Mouse (Mus musculus): Measurements from ENCODE around the gene Lsm11. TPM values are rescaled to one million over a fixed set of nuclear protein-coding genes. Genes with fewer than 3 reads are reported as not detected.

Gene Lsm11
- polyA plus RNA-seq, 1 experiment from 2014 or later, result 6.1 TPM

DNA sequence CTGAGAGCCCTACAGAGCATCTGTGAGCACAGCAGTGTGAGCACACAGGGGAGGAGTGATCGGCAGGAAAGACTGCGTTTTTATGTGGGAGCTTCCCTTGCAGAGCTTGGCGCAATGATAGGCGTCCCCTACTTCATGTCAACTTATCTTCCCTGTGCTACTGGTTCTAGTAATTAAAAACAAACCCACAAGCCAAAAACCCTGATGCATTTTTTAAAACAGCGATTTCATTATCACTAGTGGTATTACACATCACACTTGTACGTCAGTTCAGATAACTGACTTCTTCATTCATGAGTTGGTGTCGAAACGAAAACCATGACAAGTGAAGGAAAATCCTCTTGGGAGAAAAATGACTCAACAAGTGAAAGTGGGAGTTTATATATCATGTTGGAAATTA is 5.8 kb downstream of the Lsm11 start:
- Histone ChIP-seq H3K27me3 (ENCODE audit: control insufficient read depth, insufficient read depth, low read length) (no peaks in the 10 kb centered on the region), H3K9ac (ENCODE audit: low read length) (no peak overlapping the region), H3K9me3 (replicated peaks; ENCODE audit: control insufficient read depth, low read length) (no peaks in the 10 kb centered on the region), H3K27ac (ENCODE audit: low read length) (no peak overlapping the region), H3K4me1 (ENCODE audit: control insufficient read depth, insufficient read depth, low read length) (peaks cover 12% of the 10 kb centered on the region), H3K4me3 (ENCODE audit: low read length) (no peak overlapping the region), H3K36me3 (ENCODE audit: control insufficient read depth, insufficient read depth) (peaks cover 30% of the 10 kb centered on the region), H3K4me2 (ENCODE audit: low read depth, low read length) (no peak overlapping the region)
- 63% methylated on average over 8 of the region's 8 CpGs for WGBS
- no peak for ATAC-seq (replicated peaks; ENCODE audit: extremely low read depth, insufficient read depth, low FRiP score)

DNA sequence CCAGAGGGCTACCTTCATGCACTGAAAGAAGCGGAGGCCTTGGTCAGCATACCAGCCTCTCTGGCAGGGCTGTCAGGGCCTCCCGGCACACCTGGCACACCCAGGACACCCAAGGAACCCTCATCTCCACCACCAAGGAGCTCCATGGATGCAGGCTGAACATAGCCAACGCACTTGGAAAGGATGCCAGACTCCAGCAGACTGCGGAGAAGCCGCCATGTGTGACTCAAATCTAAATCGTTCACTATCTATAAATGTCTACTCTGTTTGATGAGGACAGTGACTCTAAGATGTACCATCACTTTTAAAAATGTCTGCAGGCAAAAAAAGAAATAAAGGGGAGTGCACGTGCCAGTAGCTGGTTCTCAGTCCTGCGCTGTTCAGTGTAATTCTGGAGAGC is 7.3 kb downstream of the Lsm11 start:
- H3K9ac ChIP-seq (ENCODE audit: low read length), result no peak overlapping the region
- H3K4me2 ChIP-seq (ENCODE audit: low read depth, low read length), result no peak overlapping the region
- 90% methylated on average over 8 of the region's 8 CpGs for WGBS
- ATAC-seq (replicated peaks; ENCODE audit: extremely low read depth, insufficient read depth, low FRiP score), result no peak
- peaks cover 41% of the 10 kb centered on the region for H3K36me3 ChIP-seq (ENCODE audit: control insufficient read depth, insufficient read depth)
- H3K4me1 ChIP-seq (ENCODE audit: control insufficient read depth, insufficient read depth, low read length), result no peaks in the 10 kb centered on the region
- H3K27ac ChIP-seq (ENCODE audit: low read length), result no peak overlapping the region
- H3K27me3 ChIP-seq (ENCODE audit: control insufficient read depth, insufficient read depth, low read length), result no peaks in the 10 kb centered on the region
- no peaks in the 10 kb centered on the region for H3K9me3 ChIP-seq (replicated peaks; ENCODE audit: control insufficient read depth, low read length)
- no peak overlapping the region for H3K4me3 ChIP-seq (ENCODE audit: low read length)

DNA sequence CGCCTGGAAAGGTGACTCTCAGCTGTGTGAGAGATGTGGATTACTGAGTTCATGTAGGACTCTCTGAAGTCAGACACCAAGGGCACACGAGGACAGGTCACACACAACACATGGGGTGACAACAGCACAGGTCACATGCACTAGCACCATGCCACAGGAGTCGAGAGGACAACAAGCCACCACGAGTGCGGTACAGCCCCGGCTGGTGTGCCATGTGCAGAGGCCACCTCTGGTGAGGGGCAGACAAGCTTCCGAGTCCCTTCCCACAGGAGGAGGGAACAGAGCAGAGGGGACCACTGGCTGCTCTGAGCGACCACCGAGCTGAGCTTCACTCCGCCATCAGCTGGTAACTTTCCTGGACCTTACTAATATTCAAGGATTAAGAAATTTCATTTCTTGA is 12.0 kb downstream of the Lsm11 start:
- ATAC-seq (replicated peaks; ENCODE audit: extremely low read depth, insufficient read depth, low FRiP score), result no peak
- Histone ChIP-seq H3K27me3 (ENCODE audit: control insufficient read depth, insufficient read depth, low read length) (no peaks in the 10 kb centered on the region), H3K9ac (ENCODE audit: low read length) (no peak overlapping the region), H3K9me3 (replicated peaks; ENCODE audit: control insufficient read depth, low read length) (no peaks in the 10 kb centered on the region), H3K27ac (ENCODE audit: low read length) (no peak overlapping the region), H3K4me2 (ENCODE audit: low read depth, low read length) (no peak overlapping the region), H3K36me3 (ENCODE audit: control insufficient read depth, insufficient read depth) (peaks cover 60% of the 10 kb centered on the region), H3K4me1 (ENCODE audit: control insufficient read depth, insufficient read depth, low read length) (no peaks in the 10 kb centered on the region), H3K4me3 (ENCODE audit: low read length) (no peak overlapping the region)
- 82% methylated on average over 10 of the region's 10 CpGs for WGBS

DNA sequence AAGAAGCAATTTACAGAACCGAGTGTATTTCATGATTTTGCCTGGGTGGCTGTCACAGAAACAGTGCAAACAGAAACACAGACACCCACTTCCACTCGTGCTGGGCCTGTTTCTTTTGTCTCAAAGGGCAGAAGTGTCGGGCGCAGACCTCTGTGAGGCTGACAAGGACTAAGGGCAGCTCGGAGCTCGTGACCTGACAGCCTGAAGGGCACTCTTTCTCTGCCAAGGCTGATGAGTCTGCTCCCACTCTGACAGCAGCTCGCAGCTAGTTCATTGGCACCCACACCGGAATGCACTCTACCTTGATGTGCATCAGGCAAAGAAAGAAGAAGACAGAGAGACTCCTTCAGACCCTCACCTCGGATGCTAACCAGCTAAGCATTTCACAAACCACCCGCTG is 15.2 kb downstream of the Lsm11 start:
- Histone ChIP-seq H3K27ac (ENCODE audit: low read length) (no peak overlapping the region), H3K27me3 (ENCODE audit: control insufficient read depth, insufficient read depth, low read length) (no peaks in the 10 kb centered on the region), H3K36me3 (ENCODE audit: control insufficient read depth, insufficient read depth) (peaks cover 35% of the 10 kb centered on the region), H3K4me3 (ENCODE audit: low read length) (no peak overlapping the region), H3K4me2 (ENCODE audit: low read depth, low read length) (no peak overlapping the region), H3K9ac (ENCODE audit: low read length) (no peak overlapping the region), H3K9me3 (replicated peaks; ENCODE audit: control insufficient read depth, low read length) (no peaks in the 10 kb centered on the region), H3K4me1 (ENCODE audit: control insufficient read depth, insufficient read depth, low read length) (no peaks in the 10 kb centered on the region)
- 76% methylated on average over 10 of the region's 10 CpGs for WGBS
- no peak for ATAC-seq (replicated peaks; ENCODE audit: extremely low read depth, insufficient read depth, low FRiP score)

DNA sequence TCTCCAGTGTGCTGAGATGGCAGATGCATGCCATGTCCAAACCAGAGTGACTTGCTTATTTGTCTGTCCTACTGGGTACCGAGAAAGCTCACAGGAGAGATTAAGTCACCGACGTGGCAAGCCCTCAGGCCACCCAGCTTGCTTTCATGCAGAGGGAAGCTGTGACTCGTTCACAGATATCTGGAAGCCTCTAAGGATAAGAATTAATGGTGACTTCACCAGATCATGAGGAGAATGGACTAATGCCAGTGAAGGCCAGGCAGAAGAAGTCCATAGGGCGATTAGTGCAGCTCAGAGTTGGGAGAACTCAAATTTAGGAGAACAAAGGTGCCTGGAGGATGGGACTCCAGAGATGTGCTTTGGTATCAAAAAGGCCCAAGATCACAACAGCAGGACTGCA is 17.3 kb downstream of the Lsm11 start:
- 52% methylated on average over 5 of the region's 5 CpGs for WGBS

DNA sequence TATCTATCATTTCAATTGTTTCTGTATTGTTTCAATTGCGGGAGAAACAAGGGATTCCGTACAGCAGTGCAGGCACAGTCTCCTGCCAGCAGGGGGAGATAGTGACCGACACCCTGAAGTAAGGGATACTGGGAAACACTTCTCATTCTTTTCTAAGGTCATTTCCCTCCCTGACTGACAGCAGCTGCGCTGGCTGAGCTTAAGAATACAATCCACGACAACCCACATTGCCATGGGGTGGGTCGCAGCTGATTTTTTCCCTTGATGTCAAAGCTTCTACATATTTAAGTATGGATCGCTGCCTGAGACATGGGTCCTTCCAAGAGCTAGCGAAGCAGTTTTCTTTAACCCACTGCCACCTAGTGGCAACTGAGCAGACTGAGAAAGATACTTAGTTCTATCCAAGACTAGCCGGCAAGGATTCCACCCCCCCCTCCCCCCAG is 18.1 kb downstream of the Lsm11 start:
- Histone ChIP-seq H3K27me3 (ENCODE audit: control insufficient read depth, insufficient read depth, low read length) (no peaks in the 10 kb centered on the region), H3K4me3 (ENCODE audit: low read length) (peak overlapping the region; percentile 59), H3K9me3 (replicated peaks; ENCODE audit: control insufficient read depth, low read length) (no peaks in the 10 kb centered on the region), H3K4me2 (ENCODE audit: low read depth, low read length) (peak overlapping the region; percentile 75), H3K9ac (ENCODE audit: low read length) (peak overlapping the region; percentile 72), H3K4me1 (ENCODE audit: control insufficient read depth, insufficient read depth, low read length) (no peaks in the 10 kb centered on the region), H3K36me3 (ENCODE audit: control insufficient read depth, insufficient read depth) (peaks cover 15% of the 10 kb centered on the region), H3K27ac (ENCODE audit: low read length) (0 out of 2 replicates have a peak overlapping the region, but pooled peaks have one; percentile 48)
- under 1% methylated on average over 9 of the region's 9 CpGs for WGBS
- ATAC-seq (replicated peaks; ENCODE audit: extremely low read depth, insufficient read depth, low FRiP score), result peak; percentile 83

More for the DNA sequence above, 17.3 kb downstream of the Lsm11 start:
- Histone ChIP-seq H3K27me3 (ENCODE audit: control insufficient read depth, insufficient read depth, low read length) (no peaks in the 10 kb centered on the region), H3K4me3 (ENCODE audit: low read length) (no peak overlapping the region), H3K9me3 (replicated peaks; ENCODE audit: control insufficient read depth, low read length) (no peaks in the 10 kb centered on the region), H3K27ac (ENCODE audit: low read length) (no peak overlapping the region), H3K36me3 (ENCODE audit: control insufficient read depth, insufficient read depth) (peaks cover 18% of the 10 kb centered on the region), H3K4me2 (ENCODE audit: low read depth, low read length) (no peak overlapping the region), H3K9ac (ENCODE audit: low read length) (no peak overlapping the region), H3K4me1 (ENCODE audit: control insufficient read depth, insufficient read depth, low read length) (no peaks in the 10 kb centered on the region)
- ATAC-seq (replicated peaks; ENCODE audit: extremely low read depth, insufficient read depth, low FRiP score), result no peak

DNA sequence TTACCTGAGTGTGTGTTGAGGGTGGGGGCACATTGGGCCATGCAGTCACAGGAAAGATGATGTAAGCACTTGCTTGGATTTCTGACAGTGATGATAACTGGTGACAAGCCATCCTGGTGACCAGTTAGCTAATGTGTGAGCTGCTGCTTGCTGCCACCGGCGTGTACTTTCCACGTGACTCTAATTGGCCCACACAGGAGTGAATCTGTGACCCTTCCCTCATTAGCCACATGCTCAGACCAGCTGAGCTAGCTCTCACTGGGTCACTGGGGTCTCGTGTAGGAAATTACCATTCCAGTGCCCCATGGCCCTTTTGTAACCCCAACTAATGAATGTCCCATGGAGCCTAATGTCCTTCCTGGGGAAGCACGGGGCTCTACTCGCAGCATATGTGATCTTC is 19.3 kb downstream of the Lsm11 start:
- Histone ChIP-seq H3K4me3 (ENCODE audit: low read length) (no peak overlapping the region), H3K9ac (ENCODE audit: low read length) (no peak overlapping the region), H3K27ac (ENCODE audit: low read length) (no peak overlapping the region), H3K36me3 (ENCODE audit: control insufficient read depth, insufficient read depth) (peaks cover 6% of the 10 kb centered on the region; the same call in 1 of the 2 replicates), H3K9me3 (replicated peaks; ENCODE audit: control insufficient read depth, low read length) (no peaks in the 10 kb centered on the region), H3K27me3 (ENCODE audit: control insufficient read depth, insufficient read depth, low read length) (no peaks in the 10 kb centered on the region), H3K4me2 (ENCODE audit: low read depth, low read length) (no peak overlapping the region), H3K4me1 (ENCODE audit: control insufficient read depth, insufficient read depth, low read length) (no peaks in the 10 kb centered on the region)
- 75% methylated on average over 6 of the region's 6 CpGs for WGBS
- no peak for ATAC-seq (replicated peaks; ENCODE audit: extremely low read depth, insufficient read depth, low FRiP score)

DNA sequence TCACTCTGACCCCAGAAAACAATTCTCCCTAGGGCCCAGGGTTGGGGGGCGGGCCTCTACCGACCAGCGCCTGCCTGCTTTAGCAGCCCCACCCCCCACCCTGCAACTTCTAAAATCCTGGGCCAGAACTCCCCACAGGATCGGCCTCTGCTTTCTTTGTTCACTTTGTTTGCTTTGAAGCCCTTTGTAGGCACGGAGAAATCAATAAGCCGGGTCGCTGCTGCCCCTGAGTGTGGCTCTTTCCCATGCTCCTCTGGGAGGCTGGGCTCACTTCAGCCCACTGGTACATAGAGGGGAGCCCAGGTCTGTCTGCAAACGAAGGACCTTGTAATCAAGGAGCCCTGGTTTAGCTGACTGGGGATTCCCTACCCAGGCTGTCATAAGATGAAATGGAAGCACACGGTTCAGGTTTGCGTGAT is 23.2 kb downstream of the Lsm11 start:
- no peaks in the 10 kb centered on the region; the same call in 1 of the 2 replicates for H3K4me1 ChIP-seq (ENCODE audit: control insufficient read depth, insufficient read depth, low read length)
- H3K9ac ChIP-seq (ENCODE audit: low read length), result 0 out of 2 replicates have a peak overlapping the region, but pooled peaks have one; percentile 31
- H3K4me3 ChIP-seq (ENCODE audit: low read length), result no peak overlapping the region
- 0 out of 2 replicates have a peak overlapping the region, but pooled peaks have one; percentile 31 for H3K4me2 ChIP-seq (ENCODE audit: low read depth, low read length)
- H3K36me3 ChIP-seq (ENCODE audit: control insufficient read depth, insufficient read depth), result no peaks in the 10 kb centered on the region
- no peak overlapping the region for H3K27ac ChIP-seq (ENCODE audit: low read length)
- H3K9me3 ChIP-seq (replicated peaks; ENCODE audit: control insufficient read depth, low read length), result no peaks in the 10 kb centered on the region
- 21% methylated on average over 10 of the region's 10 CpGs for WGBS
- no peaks in the 10 kb centered on the region for H3K27me3 ChIP-seq (ENCODE audit: control insufficient read depth, insufficient read depth, low read length)
- no peak for ATAC-seq (replicated peaks; ENCODE audit: extremely low read depth, insufficient read depth, low FRiP score)

DNA sequence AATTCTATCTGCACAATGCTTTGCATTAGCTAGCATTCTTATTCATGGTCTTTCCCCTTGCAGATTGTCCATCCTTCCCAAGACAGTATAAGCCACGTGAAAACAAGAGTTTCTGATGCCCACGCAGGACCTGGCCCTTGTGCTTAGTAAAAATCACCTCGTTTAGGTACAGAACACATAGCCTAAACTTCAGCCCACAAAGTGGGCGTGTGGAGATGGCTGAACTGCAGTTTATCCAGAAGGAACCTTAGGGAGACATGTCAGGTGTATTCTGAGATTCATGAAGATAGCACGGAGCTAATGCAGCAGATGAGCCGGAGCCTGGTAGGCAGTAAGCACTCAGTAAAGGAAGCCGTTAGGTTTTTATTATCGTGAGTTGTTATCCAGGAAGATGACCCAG is 23.7 kb downstream of the Lsm11 start:
- 0 out of 2 replicates have a peak overlapping the region, but pooled peaks have one; percentile 31 for H3K4me2 ChIP-seq (ENCODE audit: low read depth, low read length)
- H3K4me1 ChIP-seq (ENCODE audit: control insufficient read depth, insufficient read depth, low read length), result no peaks in the 10 kb centered on the region; the same call in 1 of the 2 replicates
- no peaks in the 10 kb centered on the region for H3K9me3 ChIP-seq (replicated peaks; ENCODE audit: control insufficient read depth, low read length)
- no peak for ATAC-seq (replicated peaks; ENCODE audit: extremely low read depth, insufficient read depth, low FRiP score)
- H3K4me3 ChIP-seq (ENCODE audit: low read length), result no peak overlapping the region
- no peaks in the 10 kb centered on the region for H3K36me3 ChIP-seq (ENCODE audit: control insufficient read depth, insufficient read depth)
- H3K27ac ChIP-seq (ENCODE audit: low read length), result no peak overlapping the region
- no peaks in the 10 kb centered on the region for H3K27me3 ChIP-seq (ENCODE audit: control insufficient read depth, insufficient read depth, low read length)
- 55% methylated on average over 8 of the region's 8 CpGs for WGBS
- H3K9ac ChIP-seq (ENCODE audit: low read length), result no peak overlapping the region
